Mouse (Mus musculus) layer of hippocampus, adult 11-12 months (tissue): ENCODE results near the gene Myo7a.

ENCODE experiments used
- DNase-seq: peaks from one replicate; pipeline ENCODE4 v3.0.0; 2022; ENCODE audit warnings: low spot score

Myo7a gene

DNA sequence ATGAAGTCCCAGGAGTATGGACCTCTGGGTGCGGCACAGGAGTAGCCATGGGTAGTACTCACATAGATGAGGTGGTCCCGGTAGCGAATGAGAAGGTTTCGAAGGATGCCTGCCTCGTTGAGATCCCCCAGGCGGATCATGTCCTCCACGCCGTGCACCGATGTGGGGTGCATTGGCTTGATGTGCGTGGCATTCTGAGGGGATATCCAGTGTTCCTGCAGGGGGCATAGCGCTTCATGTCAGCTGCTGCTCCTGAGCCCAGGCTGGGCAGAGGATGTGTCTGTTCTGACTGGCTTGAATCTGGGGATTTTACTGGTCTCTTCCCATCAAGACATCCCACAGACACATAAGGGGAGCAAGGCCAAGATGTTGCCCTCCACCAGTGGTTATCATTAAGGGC, 16.8 kb downstream of the Myo7a start:
- no peak for DNase-seq

DNA sequence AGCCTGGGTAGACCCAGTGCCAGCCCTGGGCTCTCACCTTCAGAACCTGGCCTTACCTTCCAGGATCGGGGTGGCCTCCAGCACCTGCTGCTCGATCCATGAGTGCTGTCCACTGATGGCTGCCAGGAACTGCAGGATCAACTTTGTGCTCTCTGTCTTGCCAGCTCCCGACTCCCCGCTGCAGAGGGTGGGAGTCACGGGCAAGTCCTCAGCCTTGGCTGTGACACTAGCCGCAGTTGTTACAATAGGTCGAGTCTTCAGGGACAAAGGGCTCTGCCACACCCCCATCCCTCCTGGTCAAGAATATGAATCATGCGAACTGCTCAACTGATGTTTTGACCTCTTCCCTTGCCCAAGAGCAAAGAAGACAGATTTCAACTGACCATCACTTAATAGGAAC, 21.8 kb downstream of the Myo7a start:
- DNase-seq = no peak

DNA sequence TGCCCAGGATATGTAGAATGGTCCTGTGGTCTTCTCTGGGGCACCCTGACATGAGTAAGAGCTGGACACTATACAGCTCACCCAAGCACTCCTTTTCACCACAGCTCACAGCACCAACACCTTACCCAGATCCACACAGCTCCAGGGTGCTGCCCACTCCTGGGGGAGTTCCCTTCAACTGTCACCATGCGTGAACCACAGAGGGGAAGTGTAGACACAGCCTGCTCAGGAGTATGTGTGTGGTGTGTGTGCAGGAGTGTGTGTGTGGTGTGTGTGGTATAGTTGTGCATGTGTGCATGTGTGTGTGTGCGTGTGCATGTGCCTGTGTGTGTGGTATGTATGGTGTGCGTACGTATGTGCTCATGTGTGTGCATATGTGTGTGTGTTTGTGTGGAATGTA, 23.5 kb downstream of the Myo7a start:
- no peak for DNase-seq

GRCm38 (mm10) chr7:98086346-98086745, 33.0 kb downstream of the Myo7a start:
- DNase-seq = no peak

GRCm38 (mm10) chr7:98085314-98085713, 34.0 kb downstream of the Myo7a start:
- DNase-seq = no peak

- no peak for DNase-seq
These were observed 34.6 kb downstream of the Myo7a start for GRCm38 (mm10) chr7:98084541-98085293.

GRCm38 (mm10) chr7:98082376-98082775, 36.9 kb downstream of the Myo7a start:
- no peak for DNase-seq

GRCm38 (mm10) chr7:98077453-98077852, 41.9 kb downstream of the Myo7a start:
- DNase-seq = no peak

DNA sequence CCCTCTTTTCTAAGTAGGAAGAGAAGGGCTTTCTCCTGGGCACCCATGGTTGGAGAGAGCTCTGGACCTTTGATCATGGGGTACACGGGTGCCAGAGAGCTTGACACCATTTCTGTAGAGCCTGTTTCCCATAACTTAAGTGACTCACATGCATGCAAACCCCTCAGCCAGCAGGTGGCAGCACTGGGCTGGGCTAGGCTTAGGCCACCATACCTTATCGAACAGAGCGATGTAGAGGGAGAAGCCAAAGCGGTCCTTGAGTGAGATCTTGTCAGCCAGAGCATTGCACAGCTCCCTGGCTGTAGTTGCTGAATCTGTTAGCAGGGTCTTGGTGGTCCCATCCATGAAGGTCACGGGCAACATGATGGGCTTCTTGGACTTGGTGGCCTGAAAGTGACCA, 47.7 kb downstream of the Myo7a start:
- DNase-seq = peak; percentile 84

DNA sequence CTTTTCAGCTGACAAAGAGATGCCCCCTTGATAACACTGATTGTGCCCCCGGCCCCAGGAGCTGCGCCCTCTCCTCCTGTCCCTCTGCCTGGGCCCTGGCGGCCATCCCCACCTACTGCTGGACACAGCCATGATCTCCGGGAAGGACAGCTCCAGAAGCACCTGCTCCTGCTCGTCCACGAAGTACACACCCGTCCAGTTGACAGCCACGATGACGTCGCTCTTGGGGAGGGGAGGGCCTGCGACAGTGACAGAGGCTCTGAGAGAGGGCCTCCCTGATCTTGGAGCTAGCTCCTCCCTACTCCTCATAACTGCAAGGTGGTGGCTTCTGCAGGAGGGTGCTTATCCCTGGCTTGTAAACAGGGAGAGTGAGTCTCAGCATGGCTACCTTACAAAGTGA, 53.1 kb downstream of the Myo7a start:
- no peak for DNase-seq

GRCm38 (mm10) chr7:98054942-98055341, 64.4 kb downstream of the Myo7a start:
- no peak for DNase-seq

- DNase-seq = no peak
These were observed 64.9 kb downstream of the Myo7a start for GRCm38 (mm10) chr7:98054461-98054860.

- DNase-seq = peak; percentile 39
These were observed 67.3 kb downstream of the Myo7a start for GRCm38 (mm10) chr7:98051980-98052379.

GRCm38 (mm10) chr7:98048101-98048824, 71.1 kb downstream of the Myo7a start:
- no peak for DNase-seq

DNA sequence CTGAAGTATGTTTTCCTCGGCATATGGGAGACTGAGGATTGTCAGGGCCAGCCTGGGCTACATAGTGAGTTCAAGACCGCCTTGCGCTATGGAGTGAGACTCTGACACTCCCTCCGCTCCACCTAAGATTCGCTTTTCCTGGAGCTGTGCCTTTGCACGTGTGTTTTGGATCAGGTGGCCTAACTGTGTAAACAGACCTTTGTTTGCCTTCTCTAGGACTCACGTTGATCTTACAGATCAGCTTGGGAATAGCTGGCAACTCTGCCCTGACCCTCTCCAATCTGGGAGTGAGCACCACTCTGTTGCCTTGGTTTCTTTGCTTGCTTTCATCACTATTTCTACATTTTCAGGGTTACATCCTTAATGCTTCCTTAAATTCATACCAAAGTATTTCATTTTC, 116.7 kb downstream of the Myo7a start:
- no peak for DNase-seq
